Mouse (Mus musculus) erythroblast, embryonic 14.5 days (primary cell): ENCODE data around the gene Efna1. TPM values are rescaled to one million over a fixed set of nuclear protein-coding genes. Genes with fewer than 3 reads are reported as not detected.
A peak's percentile ranks its signal among the peaks of the same experiment; 100 is the strongest.

Experiments
- H3K27me3 ChIP-seq: 2 replicates; pipeline ENCODE4 v1.6.1; 2012; ENCODE audit warnings: inconsistent platforms; ENCODE audit not compliant: control insufficient read depth
- H3K36me3 ChIP-seq: 2 replicates; pipeline ENCODE4 v1.6.1; 2012; ENCODE audit warnings: mild to moderate bottlenecking, inconsistent platforms; ENCODE audit not compliant: control insufficient read depth
- H3K4me1 ChIP-seq: 2 replicates; pipeline ENCODE4 v1.6.1; 2012; ENCODE audit warnings: inconsistent platforms; ENCODE audit not compliant: control insufficient read depth
- H3K4me3 ChIP-seq: replicated peaks from 2 replicates; pipeline ENCODE3; 2012; ENCODE audit warnings: moderate library complexity, mild to moderate bottlenecking, inconsistent platforms
- H3K9me3 ChIP-seq: 2 replicates; pipeline ENCODE4 v1.6.1; 2012; ENCODE audit warnings: low read length, inconsistent platforms, mixed read lengths; ENCODE audit not compliant: control insufficient read depth
- GATA1 ChIP-seq: IDR thresholded peaks from 2 replicates; pipeline ENCODE4 v1.6.1; 2012; ENCODE audit warnings: low read length, inconsistent platforms, mixed read lengths
- TAL1 ChIP-seq: IDR thresholded peaks from 3 replicates; pipeline ENCODE4 v1.6.1; 2012; ENCODE audit warnings: low read length, inconsistent platforms, mixed read lengths
- polyA plus RNA-seq: library from polyadenylated mRNA; stranded (reverse); fragments of >175 nt; gene quantifications from 2 replicates; pipeline ENCODE4 v1.2.3, GENCODE M21; 2012

Gene Efna1
- polyA plus RNA-seq, 1 experiment = 0.03 TPM

DNA sequence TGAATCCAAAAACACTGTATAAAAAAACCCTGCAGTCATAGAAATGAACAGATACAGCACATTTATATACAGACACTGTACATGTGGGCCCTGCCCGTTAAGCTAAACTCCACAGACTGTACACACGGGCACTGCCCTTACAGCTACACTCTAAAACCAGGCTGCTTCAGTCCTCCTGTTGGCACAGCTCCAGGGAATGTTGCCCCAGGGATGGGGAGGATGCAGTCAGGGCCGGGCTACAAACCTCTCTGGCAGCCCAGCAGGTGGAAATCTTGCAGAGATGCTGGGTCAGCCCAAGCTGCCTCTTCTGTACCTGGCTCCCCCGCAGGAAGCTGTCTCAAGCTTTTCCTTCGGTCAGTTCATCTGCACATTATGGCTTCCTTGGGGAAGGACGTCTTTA lies 9.2 kb downstream of the Efna1 start:
- Histone ChIP-seq H3K4me1 (peaks cover 38% of the 10 kb centered on the region), H3K27me3 (peaks cover 23% of the 10 kb centered on the region), H3K4me3 (no peak overlapping the region), H3K36me3 (no peaks in the 10 kb centered on the region; the same call in 1 of the 2 replicates), H3K9me3 (no peaks in the 10 kb centered on the region)
- no peak for TF ChIP-seq TAL1
- TF ChIP-seq GATA1 = no peak

- peaks cover 17% of the 10 kb centered on the region for H3K27me3 ChIP-seq
- H3K36me3 ChIP-seq = no peaks in the 10 kb centered on the region; the same call in 1 of the 2 replicates
- H3K4me3 ChIP-seq = peak overlapping the region; percentile 69
- H3K4me1 ChIP-seq = peaks cover 47% of the 10 kb centered on the region
- no peaks in the 10 kb centered on the region for H3K9me3 ChIP-seq
- TF ChIP-seq TAL1 (no peak), GATA1 (no peak)
These were observed 10.1 kb downstream of the Efna1 start for GRCm38 (mm10) chr3:89270891-89271290.

DNA sequence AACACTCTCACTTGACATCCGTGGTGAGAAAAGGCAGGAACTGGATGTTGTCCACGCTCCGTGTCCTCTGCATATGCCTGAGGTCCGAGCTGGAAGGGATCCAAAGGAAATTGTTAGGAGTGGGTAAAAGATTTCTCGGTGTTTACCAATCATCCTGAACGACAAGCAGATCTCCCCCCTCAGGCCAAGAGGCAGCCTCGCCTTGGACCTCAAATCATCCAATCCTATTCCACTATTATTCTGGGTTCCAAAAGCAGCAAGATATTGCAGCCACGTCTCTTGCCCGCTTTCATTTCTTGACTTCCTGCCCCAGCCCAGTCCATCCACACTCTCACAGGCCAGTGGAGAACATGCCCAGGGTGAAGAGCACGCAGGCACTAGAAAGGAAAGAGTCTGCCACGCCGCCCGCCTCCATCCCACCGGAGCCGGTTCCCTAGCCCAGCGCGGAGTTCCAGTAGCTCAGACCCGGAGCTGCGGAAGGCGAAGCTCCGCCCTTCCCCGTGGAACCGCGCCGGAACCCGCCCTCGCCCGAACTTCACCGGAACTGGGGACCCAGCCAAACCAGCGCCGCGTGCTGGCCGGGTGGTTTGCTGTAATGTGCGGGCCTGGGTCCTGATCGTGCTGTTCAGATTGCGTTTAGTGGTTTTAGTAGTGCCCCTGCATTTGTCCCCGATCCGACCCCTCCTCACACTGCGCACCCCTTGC lies 10.7 kb downstream of the Efna1 start, which contains the start of gene Slc50a1:
Gene Slc50a1, minus strand, starts transcription at position 520 of the 705 bp plus-strand sequence.
- Histone ChIP-seq H3K9me3 (no peaks in the 10 kb centered on the region), H3K4me3 (peak within 1 kb of the TSS; percentile 69), H3K36me3 (no peaks in the 10 kb centered on the region; the same call in 1 of the 2 replicates), H3K27me3 (peaks cover 18% of the 10 kb centered on the region), H3K4me1 (peaks cover 49% of the 10 kb centered on the region)
- TF ChIP-seq GATA1 (no peak), TAL1 (no peak)

- Histone ChIP-seq H3K27me3 (peaks cover 18% of the 10 kb centered on the region), H3K36me3 (no peaks in the 10 kb centered on the region; the same call in 1 of the 2 replicates), H3K9me3 (no peaks in the 10 kb centered on the region), H3K4me1 (peaks cover 49% of the 10 kb centered on the region), H3K4me3 (no peak overlapping the region)
- no peak for TF ChIP-seq TAL1
- TF ChIP-seq GATA1 = no peak
These were observed 12.0 kb downstream of the Efna1 start for GRCm38 (mm10) chr3:89268916-89269315.

DNA sequence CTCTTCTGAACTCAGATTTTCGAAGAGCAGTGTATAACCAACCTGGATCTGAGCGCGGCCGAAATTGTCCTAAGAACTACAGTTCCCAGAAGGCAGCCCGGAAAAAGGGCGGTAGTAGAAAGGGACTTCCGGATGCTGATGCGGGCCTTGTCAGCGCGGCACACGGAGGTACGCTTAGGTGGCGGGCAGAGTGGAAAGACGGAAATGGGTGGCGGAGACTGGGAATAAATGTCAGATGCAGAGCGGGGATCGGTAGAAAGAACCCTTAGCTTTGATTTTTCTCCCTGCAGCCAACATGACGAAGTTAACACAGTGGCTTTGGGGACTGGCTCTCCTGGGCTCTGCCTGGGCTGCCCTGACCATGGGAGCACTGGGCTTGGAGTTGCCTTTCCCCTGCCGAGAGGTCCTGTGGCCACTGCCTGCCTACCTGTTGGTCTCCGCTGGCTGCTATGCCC lies 14.5 kb downstream of the Efna1 start:
- H3K27me3 ChIP-seq = peaks cover 18% of the 10 kb centered on the region
- H3K4me3 ChIP-seq = peak overlapping the region; percentile 92
- peaks cover 49% of the 10 kb centered on the region for H3K4me1 ChIP-seq
- no peak for TF ChIP-seq GATA1
- no peak for TF ChIP-seq TAL1
- no peaks in the 10 kb centered on the region for H3K9me3 ChIP-seq
- H3K36me3 ChIP-seq = no peaks in the 10 kb centered on the region

DNA sequence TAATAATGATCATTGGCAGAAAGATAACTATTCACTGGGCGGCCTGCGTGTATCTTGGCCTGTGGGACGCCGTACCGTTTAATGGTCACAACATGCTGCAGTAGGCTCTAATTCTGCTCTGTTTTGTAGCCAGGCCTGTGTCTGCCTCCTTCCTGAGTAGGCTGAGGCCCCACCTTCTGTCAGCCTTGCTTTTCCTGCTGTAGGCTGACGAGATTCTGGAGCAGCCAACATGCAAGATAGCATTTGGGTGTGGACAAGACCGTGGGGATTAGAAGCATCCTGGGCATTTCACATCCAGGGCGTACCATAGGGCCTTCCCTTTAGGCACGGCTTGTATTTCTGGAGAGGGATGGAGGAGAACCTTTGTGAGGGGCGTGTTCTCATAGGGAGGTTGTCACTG lies 18.5 kb downstream of the Efna1 start:
- Histone ChIP-seq H3K27me3 (peaks cover 31% of the 10 kb centered on the region), H3K4me3 (no peak overlapping the region)

GRCm38 (mm10) chr3:89260211-89260610 lies 20.7 kb downstream of the Efna1 start:
- peaks cover 45% of the 10 kb centered on the region for H3K27me3 ChIP-seq
- TF ChIP-seq TAL1 = no peak
- no peak for TF ChIP-seq GATA1
- no peaks in the 10 kb centered on the region for H3K9me3 ChIP-seq
- peaks cover under 1% of the 10 kb centered on the region; the same call in 1 of the 2 replicates for H3K4me1 ChIP-seq
- H3K36me3 ChIP-seq = no peaks in the 10 kb centered on the region
- H3K4me3 ChIP-seq = no peak overlapping the region

More for the DNA sequence above, 18.5 kb downstream of the Efna1 start:
- TF ChIP-seq GATA1 = no peak
- no peak for TF ChIP-seq TAL1
- H3K9me3 ChIP-seq = no peaks in the 10 kb centered on the region
- peaks cover 17% of the 10 kb centered on the region for H3K4me1 ChIP-seq
- no peaks in the 10 kb centered on the region for H3K36me3 ChIP-seq

- Histone ChIP-seq H3K4me3 (no peak within 1 kb of the TSS), H3K9me3 (no peaks in the 10 kb centered on the region), H3K36me3 (no peaks in the 10 kb centered on the region), H3K4me1 (peaks cover 4% of the 10 kb centered on the region), H3K27me3 (peaks cover 46% of the 10 kb centered on the region)
- TF ChIP-seq TAL1 = no peak
These were observed 21.9 kb downstream of the Efna1 start, which contains the start of gene Dpm3 for GRCm38 (mm10) chr3:89259076-89259475. Gene Dpm3, plus strand, starts transcription at chr3:89259358.

DNA sequence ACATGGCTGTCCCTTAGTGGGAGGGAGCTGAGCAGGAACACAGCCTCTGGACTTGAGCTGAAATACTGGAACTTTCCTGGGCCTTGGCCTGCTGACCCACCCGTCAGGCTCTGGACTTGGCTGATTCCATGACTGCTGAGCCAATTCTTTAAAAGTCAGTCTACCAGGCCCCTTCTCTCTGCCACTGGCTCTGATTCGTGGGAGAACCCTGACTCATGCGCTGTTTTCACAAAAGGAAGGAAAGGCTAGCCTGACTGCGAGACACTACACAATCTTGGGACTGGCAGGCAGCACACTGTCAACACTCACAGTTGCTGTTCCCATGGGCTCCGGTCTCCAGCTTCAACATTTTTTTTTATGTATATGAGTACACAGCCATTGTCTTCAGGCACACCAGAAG lies 24.8 kb downstream of the Efna1 start:
- Histone ChIP-seq H3K4me3 (no peak overlapping the region), H3K36me3 (no peaks in the 10 kb centered on the region), H3K4me1 (peaks cover 8% of the 10 kb centered on the region), H3K27me3 (peaks cover 61% of the 10 kb centered on the region), H3K9me3 (no peaks in the 10 kb centered on the region)
- TF ChIP-seq TAL1 (no peak), GATA1 (no peak)
